Mouse (Mus musculus) G1E (cell line): ENCODE measurements around the gene Crb3. TPM values are rescaled to one million over a fixed set of nuclear protein-coding genes. Genes with fewer than 3 reads are reported as not detected.

Experiments
- ATAC-seq: 2 replicates; pipeline ENCODE4 v1.8.0; 2016; ENCODE audit warnings: mild to moderate bottlenecking; ENCODE audit not compliant: insufficient number of reproducible peaks, poor library complexity, low FRiP score, severe bottlenecking; ENCODE audit errors: extremely low read depth
- DNase-seq: peaks from one replicate; pipeline ENCODE4 v3.0.0; 2012; ENCODE audit warnings: low spot score
- H3K27me3 ChIP-seq: 2 replicates; pipeline ENCODE4 v1.6.1; 2012; ENCODE audit warnings: mild to moderate bottlenecking, low read length, inconsistent platforms; ENCODE audit not compliant: insufficient read depth
- H3K36me3 ChIP-seq: replicated peaks from 2 replicates; pipeline ENCODE3; 2012; ENCODE audit warnings: mild to moderate bottlenecking, inconsistent platforms
- H3K4me1 ChIP-seq: 2 replicates; pipeline ENCODE4 v1.6.1; 2012; ENCODE audit warnings: low read depth, low read length, inconsistent platforms, mixed read lengths; ENCODE audit not compliant: insufficient read depth
- H3K4me3 ChIP-seq: 2 replicates; pipeline ENCODE4 v1.5.1; 2012; ENCODE audit warnings: low read depth, mild to moderate bottlenecking, inconsistent platforms, low read length, moderate library complexity, mixed read lengths
- H3K9me3 ChIP-seq: replicated peaks from 2 replicates; pipeline ENCODE4 v1.6.1; 2012; ENCODE audit warnings: inconsistent platforms
- CTCF ChIP-seq: IDR thresholded peaks from 2 replicates; pipeline ENCODE4 v1.5.1; 2012; ENCODE audit warnings: low read depth, low read length, inconsistent platforms, mixed read lengths
- GATA1 ChIP-seq: IDR thresholded peaks from 2 replicates; pipeline ENCODE4 v1.6.1; 2012; ENCODE audit warnings: borderline replicate concordance, low read length, inconsistent platforms, mixed read lengths
- GATA2 ChIP-seq: IDR thresholded peaks from 2 replicates; pipeline ENCODE4 v1.6.1; 2012; ENCODE audit warnings: low read depth, low read length, inconsistent platforms, borderline replicate concordance
- POLR2AphosphoS5 ChIP-seq: IDR thresholded peaks from 2 replicates; pipeline ENCODE4 v1.6.1; 2012; ENCODE audit warnings: low read depth, low read length, inconsistent platforms; ENCODE audit not compliant: insufficient replicate concordance
- TAL1 ChIP-seq: conservative IDR thresholded peaks from 2 replicates; pipeline ENCODE4 v1.6.1; 2012; ENCODE audit warnings: low read depth, low read length, inconsistent platforms, mixed read lengths
- polyA plus RNA-seq: library from polyadenylated mRNA; stranded (reverse); fragments of >175 nt; gene quantifications from 2 replicates; pipeline ENCODE4 v1.2.3, GENCODE M21; 2012
- total RNA-seq, 2 experiments: library from RNA; stranded (forward) in 1 of 2; stranded (reverse) in 1 of 2; fragments of 200-1000 nt in 1 of 2; fragments of >200 nt in 1 of 2; fragmentation: Nextera tagmentation in 1 of 2; gene quantifications; 2 replicates each; pipeline ENCODE4 v1.2.3; 2014 to 2017

The Crb3 gene
- total and polyA plus RNA-seq, 3 experiments: 0.23 to 0.33 TPM; not detected in 1

- ATAC-seq (no peak), DNase-seq (no peak)
- Histone ChIP-seq H3K9me3 (no peaks in the 10 kb centered on the region), H3K27me3 (no peaks in the 10 kb centered on the region), H3K4me3 (no peak overlapping the region), H3K36me3 (peaks cover 72% of the 10 kb centered on the region), H3K4me1 (peaks cover 84% of the 10 kb centered on the region)
- TF ChIP-seq POLR2AphosphoS5: no peak
Observed at GRCm38 (mm10) chr17:57102276-57102675, 43.4 kb downstream of the Crb3 start.

GRCm38 (mm10) chr17:57104496-57104895 is 45.6 kb downstream of the Crb3 start:
- Histone ChIP-seq H3K36me3 (peaks cover 70% of the 10 kb centered on the region), H3K4me3 (peak overlapping the region; percentile 87), H3K9me3 (no peaks in the 10 kb centered on the region), H3K27me3 (no peaks in the 10 kb centered on the region), H3K4me1 (peaks cover 85% of the 10 kb centered on the region)
- DNase-seq (peak; percentile 58), ATAC-seq (no peak)
- TF ChIP-seq CTCF (no peak), TAL1 (no peak), GATA2 (no peak), GATA1 (no peak), POLR2AphosphoS5 (no peak)

- Histone ChIP-seq H3K4me1 (peaks cover 84% of the 10 kb centered on the region), H3K4me3 (peak within 1 kb of the TSS; percentile 87), H3K9me3 (no peaks in the 10 kb centered on the region), H3K27me3 (no peaks in the 10 kb centered on the region), H3K36me3 (peaks cover 61% of the 10 kb centered on the region)
- TF ChIP-seq GATA2 (no peak), POLR2AphosphoS5 (0 out of 2 replicates have a peak, but pooled peaks have one; percentile 68)
- ATAC-seq (peak; percentile 47; the same call in 1 of the 2 replicates), DNase-seq (peak; percentile 65)
Observed at GRCm38 (mm10) chr17:57105181-57106034, 46.5 kb downstream of the Crb3 start, which contains the start of gene Tnfsf9. TSS of gene Tnfsf9 (plus strand) at chr17:57105325.

GRCm38 (mm10) chr17:57106035-57106368 is 47.1 kb downstream of the Crb3 start:
- no peaks in the 10 kb centered on the region for H3K27me3 ChIP-seq
- H3K9me3 ChIP-seq: no peaks in the 10 kb centered on the region
- DNase-seq: no peak
- H3K36me3 ChIP-seq: peaks cover 56% of the 10 kb centered on the region
- TF ChIP-seq GATA1 (no peak), CTCF (no peak), POLR2AphosphoS5 (no peak), GATA2 (no peak), TAL1 (no peak)
- H3K4me3 ChIP-seq: peak overlapping the region; percentile 87
- H3K4me1 ChIP-seq: peaks cover 85% of the 10 kb centered on the region
- ATAC-seq: no peak

- TF ChIP-seq POLR2AphosphoS5 (no peak), TAL1 (no peak), GATA1 (no peak), CTCF (no peak), GATA2 (no peak)
- Histone ChIP-seq H3K4me3 (peak overlapping the region; percentile 87; the same call in 1 of the 2 replicates), H3K4me1 (peaks cover 84% of the 10 kb centered on the region), H3K9me3 (no peaks in the 10 kb centered on the region), H3K36me3 (peaks cover 47% of the 10 kb centered on the region), H3K27me3 (no peaks in the 10 kb centered on the region)
- DNase-seq (no peak), ATAC-seq (no peak)
Observed at GRCm38 (mm10) chr17:57107064-57107463, 48.2 kb downstream of the Crb3 start.

GRCm38 (mm10) chr17:57108040-57108665 is 49.2 kb downstream of the Crb3 start:
- Histone ChIP-seq H3K36me3 (peaks cover 36% of the 10 kb centered on the region), H3K4me3 (no peak overlapping the region), H3K4me1 (peaks cover 81% of the 10 kb centered on the region), H3K27me3 (no peaks in the 10 kb centered on the region), H3K9me3 (no peaks in the 10 kb centered on the region)
- DNase-seq (no peak), ATAC-seq (no peak)
- TF ChIP-seq GATA2 (no peak), POLR2AphosphoS5 (no peak), GATA1 (no peak), TAL1 (no peak), CTCF (no peak)
